Mouse (Mus musculus): ENCODE results near the gene Adamtsl3. TPM values are rescaled to one million over a fixed set of nuclear protein-coding genes. Genes with fewer than 3 reads are reported as not detected.

Gene Adamtsl3
- polyA plus RNA-seq, 1 experiment from 2014 or later: 1.4 TPM

DNA sequence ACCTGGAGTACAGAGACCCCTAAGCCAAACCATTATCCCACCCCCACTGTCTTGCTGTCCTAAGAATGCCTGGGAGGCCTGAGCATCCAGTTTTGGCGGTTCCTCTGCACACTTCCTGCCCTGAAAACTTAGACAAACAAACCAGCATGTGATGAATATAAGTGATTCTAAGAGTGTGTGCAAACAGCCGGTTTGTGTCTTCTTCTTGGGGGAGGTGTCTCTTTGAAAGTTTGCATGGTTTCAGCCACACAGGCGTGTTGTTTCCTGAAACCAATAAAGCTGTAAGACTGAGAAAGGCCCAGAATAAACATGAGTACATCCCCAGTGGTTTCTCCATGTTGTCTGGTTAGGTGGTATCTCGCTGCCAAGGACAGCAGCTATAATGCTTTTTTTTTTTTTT is 30.6 kb downstream of the Adamtsl3 start:
- DNase-seq (ENCODE audit: low spot score) (no peak), ATAC-seq (ENCODE audit: insufficient number of reproducible peaks, low FRiP score, low TSS enrichment, low read depth) (no peak)
- Histone ChIP-seq H3K27ac (replicated peaks; ENCODE audit: low read depth, low read length) (no peak overlapping the region), H3K36me3 (ENCODE audit: control insufficient read depth, insufficient read depth, low read length) (no peaks in the 10 kb centered on the region), H3K27me3 (ENCODE audit: control insufficient read depth, insufficient read depth, low read length) (no peaks in the 10 kb centered on the region), H3K4me1 (ENCODE audit: control insufficient read depth, insufficient read depth, low read length) (peaks cover 11% of the 10 kb centered on the region), H3K9me3 (ENCODE audit: control insufficient read depth, low read length) (no peaks in the 10 kb centered on the region), H3K9ac (ENCODE audit: low read length) (no peak overlapping the region), H3K4me2 (ENCODE audit: low read depth, severe bottlenecking) (no peak overlapping the region), H3K4me3 (ENCODE audit: low read depth, low read length) (no peak overlapping the region)
- 86% methylated on average over 4 of the region's 4 CpGs for WGBS

DNA sequence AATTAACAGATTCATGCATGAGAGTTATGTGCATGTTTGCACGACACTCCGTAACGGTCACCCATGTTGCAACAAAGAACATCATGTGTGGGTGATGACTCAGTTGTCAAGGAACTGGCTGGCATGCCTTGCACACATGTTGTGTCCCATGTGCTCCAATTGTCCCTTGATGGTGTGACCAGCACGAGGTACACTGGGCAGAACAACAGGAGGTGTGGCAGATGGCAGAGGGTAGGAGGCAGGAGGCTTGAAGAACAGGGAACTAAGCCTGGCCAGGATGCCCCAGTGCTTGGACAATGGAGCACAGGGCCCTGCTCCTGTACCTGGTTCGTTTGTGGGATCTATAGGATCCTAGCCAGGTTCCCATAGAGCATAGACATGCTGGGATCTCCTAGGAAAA is 31.0 kb downstream of the Adamtsl3 start:
- Histone ChIP-seq H3K27ac (replicated peaks; ENCODE audit: low read depth, low read length) (no peak overlapping the region), H3K4me3 (ENCODE audit: low read depth, low read length) (no peak overlapping the region), H3K4me1 (ENCODE audit: control insufficient read depth, insufficient read depth, low read length) (peaks cover 11% of the 10 kb centered on the region), H3K36me3 (ENCODE audit: control insufficient read depth, insufficient read depth, low read length) (no peaks in the 10 kb centered on the region), H3K27me3 (ENCODE audit: control insufficient read depth, insufficient read depth, low read length) (no peaks in the 10 kb centered on the region), H3K4me2 (ENCODE audit: low read depth, severe bottlenecking) (no peak overlapping the region), H3K9me3 (ENCODE audit: control insufficient read depth, low read length) (no peaks in the 10 kb centered on the region), H3K9ac (ENCODE audit: low read length) (no peak overlapping the region)
- DNase-seq (ENCODE audit: low spot score) (no peak), ATAC-seq (ENCODE audit: insufficient number of reproducible peaks, low FRiP score, low TSS enrichment, low read depth) (no peak)
- WGBS: 86% methylated on average over 5 of the region's 5 CpGs

DNA sequence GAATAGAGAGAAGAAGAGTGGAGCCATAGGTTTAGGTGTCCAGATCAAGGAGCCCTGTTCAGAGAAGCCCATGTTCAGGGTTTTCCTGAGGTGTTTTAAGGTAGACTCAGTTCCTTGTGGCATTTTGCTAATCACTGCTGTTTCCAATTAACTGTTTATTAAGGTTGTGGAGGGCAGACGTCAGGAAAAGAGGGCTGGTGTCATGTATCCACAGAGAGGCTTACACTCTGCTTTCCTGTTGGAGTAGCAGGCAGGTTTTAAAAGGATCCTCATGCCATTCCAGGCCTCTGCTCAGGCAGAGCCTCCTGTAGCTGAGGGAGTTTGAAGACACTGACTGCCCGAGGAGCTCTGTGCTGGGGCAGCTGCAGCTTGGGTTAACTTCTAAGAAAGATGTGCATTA is 32.6 kb downstream of the Adamtsl3 start:
- H3K27ac ChIP-seq (replicated peaks; ENCODE audit: low read depth, low read length): peak overlapping the region; percentile 47; the same call in 1 of the 2 replicates
- ATAC-seq (ENCODE audit: insufficient number of reproducible peaks, low FRiP score, low TSS enrichment, low read depth) (no peak), DNase-seq (ENCODE audit: low spot score) (peak; percentile 45)
- no peaks in the 10 kb centered on the region for H3K27me3 ChIP-seq (ENCODE audit: control insufficient read depth, insufficient read depth, low read length)
- H3K9me3 ChIP-seq (ENCODE audit: control insufficient read depth, low read length): no peaks in the 10 kb centered on the region
- H3K4me2 ChIP-seq (ENCODE audit: low read depth, severe bottlenecking): no peak overlapping the region
- no peak overlapping the region for H3K9ac ChIP-seq (ENCODE audit: low read length)
- 2% methylated on average over 2 of the region's 2 CpGs for WGBS
- peaks cover 11% of the 10 kb centered on the region for H3K4me1 ChIP-seq (ENCODE audit: control insufficient read depth, insufficient read depth, low read length)
- no peaks in the 10 kb centered on the region for H3K36me3 ChIP-seq (ENCODE audit: control insufficient read depth, insufficient read depth, low read length)
- no peak overlapping the region for H3K4me3 ChIP-seq (ENCODE audit: low read depth, low read length)

DNA sequence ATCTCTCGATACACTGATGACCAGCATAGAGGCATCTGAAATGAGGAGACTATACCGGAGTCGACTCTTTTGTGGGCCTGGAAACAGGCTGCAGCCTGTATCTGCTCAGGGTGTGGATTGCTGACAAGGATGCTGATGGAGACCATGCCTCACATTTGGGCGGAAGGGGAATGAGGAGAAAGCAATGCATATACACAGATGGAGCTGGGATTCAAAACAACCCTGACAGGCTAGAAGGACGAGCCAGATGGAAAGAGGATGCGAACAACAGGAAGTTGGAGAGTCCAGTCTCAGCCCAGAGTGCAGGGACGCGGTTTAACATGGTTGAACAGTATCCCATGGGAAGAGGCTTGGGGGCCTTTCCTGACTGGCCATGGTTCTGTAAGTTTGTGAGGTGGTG is 34.6 kb downstream of the Adamtsl3 start:
- ATAC-seq (ENCODE audit: insufficient number of reproducible peaks, low FRiP score, low TSS enrichment, low read depth) (no peak), DNase-seq (ENCODE audit: low spot score) (no peak)
- Histone ChIP-seq H3K27me3 (ENCODE audit: control insufficient read depth, insufficient read depth, low read length) (no peaks in the 10 kb centered on the region), H3K4me1 (ENCODE audit: control insufficient read depth, insufficient read depth, low read length) (peaks cover 11% of the 10 kb centered on the region), H3K9ac (ENCODE audit: low read length) (no peak overlapping the region), H3K36me3 (ENCODE audit: control insufficient read depth, insufficient read depth, low read length) (no peaks in the 10 kb centered on the region), H3K4me3 (ENCODE audit: low read depth, low read length) (no peak overlapping the region), H3K9me3 (ENCODE audit: control insufficient read depth, low read length) (no peaks in the 10 kb centered on the region), H3K27ac (replicated peaks; ENCODE audit: low read depth, low read length) (no peak overlapping the region), H3K4me2 (ENCODE audit: low read depth, severe bottlenecking) (no peak overlapping the region)
- WGBS: 90% methylated on average over 8 of the region's 8 CpGs

DNA sequence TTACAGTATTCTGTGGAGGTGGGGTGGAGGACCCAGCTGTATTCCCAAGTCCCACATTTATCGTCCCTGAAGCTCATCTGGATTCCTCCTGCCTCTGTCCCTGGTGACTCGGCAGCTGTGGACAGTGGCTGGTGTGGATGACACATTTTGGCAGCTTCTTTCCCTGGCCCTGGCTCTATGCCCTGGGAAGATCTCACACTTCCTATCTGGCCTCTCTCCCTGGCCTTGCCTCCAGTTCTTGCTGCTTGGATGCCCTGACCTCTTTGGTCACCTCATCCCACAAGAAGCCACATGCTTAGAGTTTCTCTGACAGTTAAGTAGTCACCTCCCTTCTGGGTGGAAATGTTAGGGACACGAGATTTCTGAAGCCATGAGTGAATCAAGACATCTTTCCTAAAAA is 35.9 kb downstream of the Adamtsl3 start:
- Histone ChIP-seq H3K27me3 (ENCODE audit: control insufficient read depth, insufficient read depth, low read length) (no peaks in the 10 kb centered on the region), H3K4me2 (ENCODE audit: low read depth, severe bottlenecking) (no peak overlapping the region), H3K4me1 (ENCODE audit: control insufficient read depth, insufficient read depth, low read length) (peaks cover 11% of the 10 kb centered on the region), H3K27ac (replicated peaks; ENCODE audit: low read depth, low read length) (no peak overlapping the region), H3K9me3 (ENCODE audit: control insufficient read depth, low read length) (no peaks in the 10 kb centered on the region), H3K36me3 (ENCODE audit: control insufficient read depth, insufficient read depth, low read length) (no peaks in the 10 kb centered on the region), H3K4me3 (ENCODE audit: low read depth, low read length) (no peak overlapping the region), H3K9ac (ENCODE audit: low read length) (no peak overlapping the region)
- DNase-seq (ENCODE audit: low spot score) (no peak), ATAC-seq (ENCODE audit: insufficient number of reproducible peaks, low FRiP score, low TSS enrichment, low read depth) (no peak)
- 79% methylated on average over 3 of the region's 3 CpGs for WGBS

DNA sequence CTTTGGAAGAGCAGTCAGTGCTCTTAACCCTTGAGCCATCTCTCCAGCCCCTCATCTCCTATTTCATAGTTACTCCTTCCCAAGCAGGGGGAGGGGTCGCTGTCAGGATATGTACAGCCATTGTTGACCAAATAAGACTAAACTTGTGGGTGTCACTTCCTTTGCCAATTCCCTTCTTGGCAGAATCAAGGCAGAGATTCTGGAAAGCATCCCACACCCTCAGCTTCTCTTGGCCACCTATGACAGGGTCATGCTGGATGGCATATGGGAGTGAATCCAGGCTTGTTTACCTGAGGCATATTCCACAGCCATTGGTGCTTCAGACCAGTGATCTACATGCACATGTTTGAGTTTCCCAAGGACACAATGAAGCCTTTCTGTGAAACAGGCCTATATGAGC is 42.8 kb downstream of the Adamtsl3 start:
- Histone ChIP-seq H3K9ac (ENCODE audit: low read length) (no peak overlapping the region), H3K4me2 (ENCODE audit: low read depth, severe bottlenecking) (no peak overlapping the region), H3K27ac (replicated peaks; ENCODE audit: low read depth, low read length) (no peak overlapping the region), H3K27me3 (ENCODE audit: control insufficient read depth, insufficient read depth, low read length) (no peaks in the 10 kb centered on the region), H3K36me3 (ENCODE audit: control insufficient read depth, insufficient read depth, low read length) (no peaks in the 10 kb centered on the region), H3K4me1 (ENCODE audit: control insufficient read depth, insufficient read depth, low read length) (peaks cover 11% of the 10 kb centered on the region), H3K4me3 (ENCODE audit: low read depth, low read length) (no peak overlapping the region), H3K9me3 (ENCODE audit: control insufficient read depth, low read length) (no peaks in the 10 kb centered on the region)
- WGBS: 100% methylated on average over 1 of the region's 1 CpGs
- ATAC-seq (ENCODE audit: insufficient number of reproducible peaks, low FRiP score, low TSS enrichment, low read depth) (no peak), DNase-seq (ENCODE audit: low spot score) (no peak)

DNA sequence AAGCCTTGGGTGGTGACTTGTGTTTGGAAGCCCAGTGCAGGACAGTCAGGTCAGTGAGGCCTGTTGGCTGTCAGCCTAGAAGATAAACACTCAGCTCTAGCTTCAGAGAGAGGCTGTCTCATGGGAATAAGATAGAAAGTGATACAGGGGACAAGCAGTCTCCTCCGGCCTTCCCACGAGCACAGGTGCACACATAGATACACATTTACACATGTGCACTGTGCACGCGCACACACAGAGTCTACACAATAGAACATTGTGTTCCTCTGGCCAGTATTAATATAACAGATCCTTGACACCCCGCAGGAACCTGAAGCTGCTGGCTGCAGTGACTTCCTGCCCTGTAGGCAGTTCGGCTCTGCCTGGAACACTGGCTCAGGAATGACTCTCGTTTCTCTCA is 44.3 kb downstream of the Adamtsl3 start:
- 77% methylated on average over 7 of the region's 7 CpGs for WGBS
- Histone ChIP-seq H3K36me3 (ENCODE audit: control insufficient read depth, insufficient read depth, low read length) (no peaks in the 10 kb centered on the region), H3K4me3 (ENCODE audit: low read depth, low read length) (no peak overlapping the region), H3K4me2 (ENCODE audit: low read depth, severe bottlenecking) (no peak overlapping the region), H3K27ac (replicated peaks; ENCODE audit: low read depth, low read length) (no peak overlapping the region), H3K9me3 (ENCODE audit: control insufficient read depth, low read length) (no peaks in the 10 kb centered on the region), H3K27me3 (ENCODE audit: control insufficient read depth, insufficient read depth, low read length) (no peaks in the 10 kb centered on the region), H3K4me1 (ENCODE audit: control insufficient read depth, insufficient read depth, low read length) (peaks cover 11% of the 10 kb centered on the region), H3K9ac (ENCODE audit: low read length) (no peak overlapping the region)
- DNase-seq (ENCODE audit: low spot score): no peak
- no peak for ATAC-seq (ENCODE audit: insufficient number of reproducible peaks, low FRiP score, low TSS enrichment, low read depth)

DNA sequence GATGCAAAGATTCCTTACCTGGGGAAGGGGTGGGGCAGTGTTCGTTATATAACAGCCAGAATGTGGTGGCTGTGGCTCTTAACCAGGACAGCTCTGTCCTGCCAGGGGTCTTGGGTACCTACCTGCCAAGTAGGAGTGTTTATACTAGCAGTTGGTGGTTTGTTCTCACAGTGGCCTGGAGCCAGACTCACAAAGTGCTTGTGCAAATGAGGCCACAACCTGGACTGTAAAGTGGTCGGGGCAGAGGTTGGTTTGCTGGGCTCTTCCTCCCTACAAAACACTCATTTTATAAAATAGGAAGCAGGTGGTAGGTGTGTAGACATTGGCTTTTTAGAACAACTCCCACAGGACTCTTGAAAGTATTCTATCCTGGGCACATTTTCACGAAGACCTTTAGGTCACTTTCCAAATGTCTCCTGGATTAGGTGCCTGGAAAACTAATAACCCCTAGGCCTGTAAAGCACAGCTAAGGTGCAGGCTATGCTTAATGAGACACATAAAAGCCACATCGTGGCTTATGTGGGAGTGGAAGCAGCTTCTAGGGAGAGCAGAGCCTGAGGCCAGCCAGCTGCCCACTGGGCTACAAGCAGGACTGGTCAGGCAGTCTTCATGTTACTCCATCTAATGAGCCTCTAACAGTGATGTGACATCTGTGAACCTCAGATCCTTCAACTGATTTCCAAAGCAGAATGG is 47.5 kb downstream of the Adamtsl3 start:
- peaks cover 11% of the 10 kb centered on the region for H3K4me1 ChIP-seq (ENCODE audit: control insufficient read depth, insufficient read depth, low read length)
- peak; percentile 88 for ATAC-seq (ENCODE audit: insufficient number of reproducible peaks, low FRiP score, low TSS enrichment, low read depth)

DNA sequence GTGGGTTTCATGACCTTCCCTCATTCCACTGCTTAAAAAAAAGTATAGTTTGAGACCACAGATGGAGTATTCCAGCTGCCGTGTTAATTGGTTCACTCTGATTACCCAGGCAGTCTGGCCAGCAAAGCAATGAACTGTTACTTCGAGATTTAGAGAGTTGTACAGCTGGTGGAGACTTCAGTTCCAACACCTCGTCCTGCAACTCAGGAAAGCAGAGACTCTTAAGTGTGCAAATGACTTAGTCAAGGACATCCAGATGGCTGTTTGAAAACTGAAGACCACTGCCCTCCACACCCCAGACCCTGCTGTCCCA is 48.0 kb downstream of the Adamtsl3 start:
- no peak overlapping the region for H3K4me2 ChIP-seq (ENCODE audit: low read depth, severe bottlenecking)
- peak; percentile 65 for ATAC-seq (ENCODE audit: insufficient number of reproducible peaks, low FRiP score, low TSS enrichment, low read depth)
- H3K4me1 ChIP-seq (ENCODE audit: control insufficient read depth, insufficient read depth, low read length): peaks cover 11% of the 10 kb centered on the region
- WGBS: 13% methylated on average over 3 of the region's 3 CpGs
- no peak overlapping the region for H3K4me3 ChIP-seq (ENCODE audit: low read depth, low read length)
- no peaks in the 10 kb centered on the region for H3K9me3 ChIP-seq (ENCODE audit: control insufficient read depth, low read length)
- no peaks in the 10 kb centered on the region for H3K36me3 ChIP-seq (ENCODE audit: control insufficient read depth, insufficient read depth, low read length)
- H3K9ac ChIP-seq (ENCODE audit: low read length): no peak overlapping the region
- DNase-seq (ENCODE audit: low spot score): peak; percentile 46
- peak overlapping the region; percentile 76; the same call in 1 of the 2 replicates for H3K27ac ChIP-seq (replicated peaks; ENCODE audit: low read depth, low read length)
- H3K27me3 ChIP-seq (ENCODE audit: control insufficient read depth, insufficient read depth, low read length): no peaks in the 10 kb centered on the region

More for the DNA sequence above, 47.5 kb downstream of the Adamtsl3 start:
- 32% methylated on average over 4 of the region's 4 CpGs for WGBS
- Histone ChIP-seq H3K4me3 (ENCODE audit: low read depth, low read length) (no peak overlapping the region), H3K9ac (ENCODE audit: low read length) (no peak overlapping the region), H3K9me3 (ENCODE audit: control insufficient read depth, low read length) (no peaks in the 10 kb centered on the region), H3K36me3 (ENCODE audit: control insufficient read depth, insufficient read depth, low read length) (no peaks in the 10 kb centered on the region), H3K27ac (replicated peaks; ENCODE audit: low read depth, low read length) (peak overlapping the region; percentile 69), H3K27me3 (ENCODE audit: control insufficient read depth, insufficient read depth, low read length) (no peaks in the 10 kb centered on the region), H3K4me2 (ENCODE audit: low read depth, severe bottlenecking) (no peak overlapping the region)
- DNase-seq (ENCODE audit: low spot score): peak; percentile 61

Data from limb, embryonic 11.5 days (tissue).